Mouse (Mus musculus): ENCODE measurements at regions not wholly inside any gene's neighbourhood (a gene's known extent, or its start where the extent isn't known, plus 50 kb on each side); places are given as distances from the start of the nearest gene placed in this dataset.

DNA sequence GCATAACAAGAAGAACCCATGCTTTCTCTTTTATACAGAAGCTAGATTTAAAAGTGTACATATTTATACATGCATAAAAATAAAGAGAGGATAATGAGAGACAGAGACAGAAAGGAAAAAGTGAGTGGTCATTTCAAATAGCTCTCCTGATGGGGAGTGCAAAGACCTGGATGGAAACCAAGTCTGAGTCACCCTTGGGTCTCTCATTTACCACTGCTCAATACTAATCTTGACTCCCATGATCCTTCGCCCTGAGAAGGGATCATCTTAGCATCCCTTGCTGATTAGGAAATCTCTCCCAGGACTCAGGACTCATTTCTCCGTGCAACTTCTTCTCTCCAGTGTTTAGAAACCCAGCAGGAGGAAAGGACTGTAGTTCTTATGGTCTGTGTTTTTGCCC, 386.9 kb upstream of the Dynlrb2 start:
- 47% methylated on average over 2 of the region's 2 CpGs for WGBS (ENCODE audit: insufficient replicate concordance)
- Histone ChIP-seq H3K4me1 (replicated peaks) (no peaks in the 10 kb centered on the region), H3K4me2 (no peak overlapping the region), H3K4me3 (replicated peaks) (no peak overlapping the region), H3K9me3 (replicated peaks) (no peaks in the 10 kb centered on the region), H3K27ac (replicated peaks) (no peak overlapping the region), H3K36me3 (replicated peaks) (no peaks in the 10 kb centered on the region), H3K9ac (no peak overlapping the region), H3K27me3 (no peaks in the 10 kb centered on the region)
- no peak for ATAC-seq (ENCODE audit: insufficient read depth)

DNA sequence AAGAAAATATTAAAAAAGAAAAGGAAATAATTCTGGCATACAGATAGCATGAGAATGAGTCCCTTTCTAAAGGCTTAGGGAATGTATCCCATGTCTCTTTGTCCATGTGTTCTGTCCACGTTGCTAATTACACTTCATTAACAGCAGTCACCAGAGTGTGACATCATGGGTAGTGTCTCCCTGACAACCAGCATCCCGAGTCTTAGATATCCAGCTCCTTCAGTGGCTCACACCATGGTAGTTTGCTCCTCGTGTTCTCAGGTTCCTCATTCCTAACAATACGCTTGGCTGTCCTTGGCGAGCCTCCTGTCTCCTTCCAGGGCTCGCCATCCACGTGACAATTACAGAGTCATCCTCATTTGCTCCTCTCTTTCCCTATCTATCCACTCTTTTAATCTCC, 388.1 kb upstream of the Dynlrb2 start:
- no peak for ATAC-seq (ENCODE audit: insufficient read depth)
- H3K9me3 ChIP-seq (replicated peaks) = no peaks in the 10 kb centered on the region
- H3K9ac ChIP-seq = no peak overlapping the region
- no peak overlapping the region for H3K27ac ChIP-seq (replicated peaks)
- H3K4me3 ChIP-seq (replicated peaks) = no peak overlapping the region
- H3K4me1 ChIP-seq (replicated peaks) = no peaks in the 10 kb centered on the region
- H3K36me3 ChIP-seq (replicated peaks) = no peaks in the 10 kb centered on the region
- H3K27me3 ChIP-seq = no peaks in the 10 kb centered on the region
- 51% methylated on average over 7 of the region's 7 CpGs for WGBS (ENCODE audit: insufficient replicate concordance)
- H3K4me2 ChIP-seq = no peak overlapping the region

DNA sequence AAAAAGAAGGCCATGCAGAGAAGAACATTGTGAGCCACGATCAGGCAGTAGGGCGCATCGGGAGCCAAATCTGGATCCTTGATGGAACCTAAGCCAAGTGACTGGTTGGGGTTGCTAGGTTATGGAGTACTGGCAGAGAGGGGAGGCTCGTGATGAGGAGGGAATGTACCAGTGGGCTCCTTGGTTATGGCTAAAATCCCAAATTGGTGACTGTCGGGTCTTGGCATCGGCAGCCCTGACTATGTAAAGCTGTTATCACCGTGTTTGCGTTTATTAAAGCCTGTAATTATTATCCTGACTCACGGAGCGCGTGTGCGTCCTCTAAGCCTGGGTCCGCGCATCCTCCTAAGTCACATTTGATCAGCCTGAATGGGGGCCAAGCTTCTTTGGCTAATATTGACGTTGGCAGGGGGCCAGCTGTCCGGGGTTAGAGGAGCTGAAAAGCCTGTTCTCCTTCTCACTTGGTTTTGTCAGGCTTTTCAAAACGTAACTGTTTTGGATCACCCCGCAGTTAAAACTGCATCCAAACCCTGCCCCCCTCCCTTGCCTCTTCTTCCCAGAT, 388.9 kb upstream of the Dynlrb2 start:
- no peak overlapping the region for H3K4me3 ChIP-seq (replicated peaks)
- no peaks in the 10 kb centered on the region for H3K9me3 ChIP-seq (replicated peaks)
- no peak overlapping the region for H3K27ac ChIP-seq (replicated peaks)
- 60% methylated on average over 18 of the region's 18 CpGs for WGBS (ENCODE audit: insufficient replicate concordance)
- H3K27me3 ChIP-seq = no peaks in the 10 kb centered on the region
- H3K9ac ChIP-seq = no peak overlapping the region
- ATAC-seq (ENCODE audit: insufficient read depth) = no peak
- no peaks in the 10 kb centered on the region for H3K4me1 ChIP-seq (replicated peaks)
- no peak overlapping the region for H3K4me2 ChIP-seq
- H3K36me3 ChIP-seq (replicated peaks) = no peaks in the 10 kb centered on the region

DNA sequence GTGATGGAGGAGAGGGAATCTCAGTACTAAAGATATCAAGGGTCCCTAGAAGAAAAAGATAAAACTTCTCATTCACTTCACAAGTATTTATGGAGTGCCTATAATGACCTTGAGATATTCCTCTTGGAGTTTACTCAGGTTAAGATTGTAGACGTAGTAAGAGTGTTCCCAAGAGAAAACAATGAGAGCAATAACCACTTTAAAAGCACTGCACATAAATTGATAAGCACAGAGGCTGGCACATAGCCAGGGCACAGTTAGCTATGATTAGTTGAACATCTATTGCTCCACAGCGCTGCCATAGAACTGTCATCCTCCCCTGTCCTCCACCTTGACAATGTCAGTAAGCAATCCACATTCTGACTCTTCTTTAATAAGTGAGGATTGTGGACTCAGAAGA, 389.8 kb upstream of the Dynlrb2 start:
- Histone ChIP-seq H3K4me1 (replicated peaks) (no peaks in the 10 kb centered on the region), H3K36me3 (replicated peaks) (no peaks in the 10 kb centered on the region), H3K27ac (replicated peaks) (no peak overlapping the region), H3K4me2 (no peak overlapping the region), H3K4me3 (replicated peaks) (no peak overlapping the region), H3K9me3 (replicated peaks) (no peaks in the 10 kb centered on the region), H3K9ac (no peak overlapping the region), H3K27me3 (no peaks in the 10 kb centered on the region)
- no peak for ATAC-seq (ENCODE audit: insufficient read depth)
- 59% methylated on average over 2 of the region's 2 CpGs for WGBS (ENCODE audit: insufficient replicate concordance)

DNA sequence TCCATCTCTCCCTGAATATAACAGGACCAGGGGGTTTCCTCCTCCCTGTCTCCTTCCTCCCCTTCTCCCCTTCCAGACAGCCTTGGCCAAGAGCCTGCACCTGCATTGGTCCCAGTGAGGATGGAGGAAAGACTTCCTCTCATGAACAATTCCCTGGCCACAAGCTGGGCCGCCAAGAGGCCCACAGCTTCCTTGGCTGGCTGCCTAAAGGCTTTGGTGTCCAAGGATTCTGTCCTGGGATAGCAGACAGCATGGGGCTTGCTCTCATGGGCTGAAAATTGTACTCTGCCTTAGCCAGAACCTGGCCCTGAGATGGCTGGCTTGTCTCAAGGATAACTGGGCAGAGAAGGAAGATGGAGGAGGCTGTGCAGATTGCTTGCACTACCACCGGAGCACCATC, 390.3 kb upstream of the Dynlrb2 start:
- H3K4me1 ChIP-seq (replicated peaks) = no peaks in the 10 kb centered on the region
- no peaks in the 10 kb centered on the region for H3K9me3 ChIP-seq (replicated peaks)
- no peak overlapping the region for H3K27ac ChIP-seq (replicated peaks)
- no peak overlapping the region for H3K4me3 ChIP-seq (replicated peaks)
- H3K27me3 ChIP-seq = no peaks in the 10 kb centered on the region
- WGBS (ENCODE audit: insufficient replicate concordance) = 65% methylated on average over 2 of the region's 2 CpGs
- no peak overlapping the region for H3K4me2 ChIP-seq
- no peaks in the 10 kb centered on the region for H3K36me3 ChIP-seq (replicated peaks)
- no peak for ATAC-seq (ENCODE audit: insufficient read depth)
- H3K9ac ChIP-seq = no peak overlapping the region

DNA sequence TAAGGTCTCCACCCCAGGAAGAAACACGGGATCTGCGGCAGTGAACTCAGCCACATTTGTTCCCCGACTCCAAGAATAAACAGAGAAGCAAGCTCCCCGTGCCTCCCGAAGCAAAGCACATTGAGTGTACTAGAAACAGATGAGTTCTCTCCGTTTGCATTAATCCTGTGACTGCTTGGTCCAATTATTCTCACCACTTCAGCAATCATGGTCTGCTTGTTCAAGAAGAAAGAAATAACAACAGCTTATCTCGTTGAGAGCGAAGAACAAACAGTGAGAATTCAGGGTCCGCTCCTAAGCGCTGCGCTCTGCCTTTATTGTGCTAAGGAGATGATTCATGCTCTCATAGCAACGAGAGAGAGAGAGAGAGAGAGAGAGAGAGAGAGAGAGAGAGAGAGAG, 393.6 kb upstream of the Dynlrb2 start:
- no peak for ATAC-seq (ENCODE audit: insufficient read depth)
- whole genome bisulfite sequencing (ENCODE audit: insufficient replicate concordance) = 56% methylated on average over 12 of the region's 12 CpGs
- Histone ChIP-seq H3K9me3 (replicated peaks) (no peaks in the 10 kb centered on the region), H3K4me1 (replicated peaks) (no peaks in the 10 kb centered on the region), H3K27ac (replicated peaks) (no peak overlapping the region), H3K4me2 (no peak overlapping the region), H3K4me3 (replicated peaks) (no peak overlapping the region), H3K9ac (no peak overlapping the region), H3K27me3 (no peaks in the 10 kb centered on the region), H3K36me3 (replicated peaks) (no peaks in the 10 kb centered on the region)

DNA sequence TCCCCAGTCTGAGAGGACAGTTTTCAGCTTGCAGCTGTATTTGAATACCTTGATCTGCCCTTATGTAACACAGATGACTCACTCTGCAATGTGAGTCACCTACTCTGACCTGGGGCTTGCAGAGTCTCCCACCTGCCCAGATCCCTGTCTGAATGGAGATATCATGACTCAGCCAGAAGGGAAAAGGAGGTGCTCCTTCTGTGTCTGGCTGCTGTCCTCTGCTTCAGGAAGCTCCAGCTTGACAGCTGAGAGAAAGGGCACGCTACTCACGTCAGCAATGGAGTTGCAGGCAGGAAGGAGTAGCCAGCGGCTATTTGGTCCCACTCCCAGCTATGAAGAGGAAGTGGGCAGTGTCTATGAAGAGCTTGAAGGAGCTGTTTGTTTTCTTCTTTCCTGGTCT, 389.1 kb upstream of the Maf start:
- H3K27me3 ChIP-seq = no peaks in the 10 kb centered on the region
- H3K4me2 ChIP-seq = no peak overlapping the region
- ATAC-seq (ENCODE audit: insufficient read depth) = no peak
- 14% methylated on average over 3 of the region's 3 CpGs for WGBS (ENCODE audit: insufficient replicate concordance)
- H3K9me3 ChIP-seq (replicated peaks) = no peaks in the 10 kb centered on the region
- no peak overlapping the region for H3K27ac ChIP-seq (replicated peaks)
- no peak overlapping the region for H3K9ac ChIP-seq
- no peaks in the 10 kb centered on the region for H3K4me1 ChIP-seq (replicated peaks)
- no peaks in the 10 kb centered on the region for H3K36me3 ChIP-seq (replicated peaks)
- no peak overlapping the region for H3K4me3 ChIP-seq (replicated peaks)

DNA sequence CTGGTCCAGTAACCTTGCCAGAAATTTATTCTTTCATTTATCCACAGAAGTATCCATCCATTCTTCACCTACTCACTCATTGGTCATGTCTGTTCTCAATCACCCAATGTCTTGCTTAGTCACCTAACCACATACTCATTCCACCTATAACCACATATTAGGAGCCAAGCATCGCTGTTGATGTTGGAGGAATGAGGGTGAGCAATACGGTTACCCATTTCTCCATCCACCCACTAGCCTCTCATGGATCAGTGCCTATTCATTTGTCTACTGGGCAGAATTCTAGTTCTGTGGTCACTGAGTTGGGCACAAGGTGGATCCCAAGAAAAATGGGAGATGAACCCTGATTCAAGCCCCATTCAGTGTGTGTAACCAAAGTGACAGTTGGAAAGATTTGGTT, 375.6 kb upstream of the Maf start:
- H3K36me3 ChIP-seq (replicated peaks) = no peaks in the 10 kb centered on the region
- 59% methylated on average over 2 of the region's 2 CpGs for WGBS (ENCODE audit: insufficient replicate concordance)

DNA sequence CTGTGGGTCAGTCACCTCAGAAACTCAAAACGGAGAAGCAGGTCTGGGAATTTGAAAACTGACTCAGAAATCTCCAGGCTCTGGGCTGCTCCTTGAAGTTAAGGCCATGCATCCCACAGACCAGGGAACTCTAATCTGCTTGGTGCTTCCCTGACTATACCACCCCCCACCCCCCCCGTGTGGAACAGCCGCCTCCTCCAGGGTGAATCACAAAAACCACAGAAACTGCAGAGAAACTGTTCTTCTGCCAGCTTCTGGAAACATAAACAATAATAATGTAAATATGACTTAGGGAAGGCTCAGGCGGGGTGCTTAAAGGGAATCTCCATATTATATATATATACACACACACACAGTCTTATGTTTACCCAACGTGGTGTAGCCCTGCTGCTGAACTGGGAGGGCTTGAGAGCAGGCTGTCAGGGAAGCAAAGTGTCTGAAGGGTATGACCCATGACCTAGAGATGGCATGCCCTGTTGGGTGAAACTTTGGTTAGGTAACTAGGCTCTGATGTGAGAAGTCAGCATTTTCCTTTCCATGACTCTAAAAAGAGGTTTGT, 371.3 kb upstream of the Maf start:
- no peak for ATAC-seq (ENCODE audit: insufficient read depth)
- no peak overlapping the region for H3K27ac ChIP-seq (replicated peaks)

More for the DNA sequence above, 375.6 kb upstream of the Maf start:
- H3K4me3 ChIP-seq (replicated peaks) = no peak overlapping the region
- no peak overlapping the region for H3K9ac ChIP-seq
- ATAC-seq (ENCODE audit: insufficient read depth) = no peak
- H3K27me3 ChIP-seq = no peaks in the 10 kb centered on the region
- H3K4me1 ChIP-seq (replicated peaks) = no peaks in the 10 kb centered on the region
- no peaks in the 10 kb centered on the region for H3K9me3 ChIP-seq (replicated peaks)
- H3K4me2 ChIP-seq = no peak overlapping the region
- H3K27ac ChIP-seq (replicated peaks) = no peak overlapping the region

DNA sequence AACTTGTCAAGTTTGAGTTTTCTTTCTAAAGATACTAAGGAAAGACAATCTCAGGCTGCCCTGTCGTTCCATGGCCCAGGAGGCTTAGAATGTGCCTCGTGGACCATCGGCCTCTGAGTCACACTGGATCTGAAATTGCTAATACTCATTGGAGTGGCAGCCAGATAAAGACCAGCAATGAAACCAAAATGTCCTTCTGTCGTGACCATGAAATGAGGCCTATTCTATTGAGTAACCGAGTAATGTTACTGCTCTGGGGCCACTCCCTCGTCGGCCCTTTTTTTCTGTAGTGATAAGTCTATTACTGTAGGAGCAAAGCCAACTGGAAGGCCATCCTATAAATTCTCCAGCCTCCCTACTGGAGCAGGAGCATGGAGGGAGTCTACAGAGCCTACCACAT, 363.9 kb upstream of the Maf start:
- Histone ChIP-seq H3K27me3 (no peaks in the 10 kb centered on the region), H3K36me3 (replicated peaks) (no peaks in the 10 kb centered on the region), H3K27ac (replicated peaks) (no peak overlapping the region), H3K9me3 (replicated peaks) (no peaks in the 10 kb centered on the region), H3K4me3 (replicated peaks) (no peak overlapping the region), H3K4me1 (replicated peaks) (no peaks in the 10 kb centered on the region), H3K9ac (no peak overlapping the region), H3K4me2 (no peak overlapping the region)
- no peak for ATAC-seq (ENCODE audit: insufficient read depth)
- 66% methylated on average over 7 of the region's 7 CpGs for WGBS (ENCODE audit: insufficient replicate concordance)

More for the DNA sequence above, 371.3 kb upstream of the Maf start:
- 51% methylated on average over 5 of the region's 5 CpGs for WGBS (ENCODE audit: insufficient replicate concordance)
- Histone ChIP-seq H3K4me3 (replicated peaks) (no peak overlapping the region), H3K4me2 (no peak overlapping the region), H3K4me1 (replicated peaks) (no peaks in the 10 kb centered on the region), H3K9me3 (replicated peaks) (no peaks in the 10 kb centered on the region), H3K36me3 (replicated peaks) (no peaks in the 10 kb centered on the region), H3K27me3 (no peaks in the 10 kb centered on the region), H3K9ac (no peak overlapping the region)

DNA sequence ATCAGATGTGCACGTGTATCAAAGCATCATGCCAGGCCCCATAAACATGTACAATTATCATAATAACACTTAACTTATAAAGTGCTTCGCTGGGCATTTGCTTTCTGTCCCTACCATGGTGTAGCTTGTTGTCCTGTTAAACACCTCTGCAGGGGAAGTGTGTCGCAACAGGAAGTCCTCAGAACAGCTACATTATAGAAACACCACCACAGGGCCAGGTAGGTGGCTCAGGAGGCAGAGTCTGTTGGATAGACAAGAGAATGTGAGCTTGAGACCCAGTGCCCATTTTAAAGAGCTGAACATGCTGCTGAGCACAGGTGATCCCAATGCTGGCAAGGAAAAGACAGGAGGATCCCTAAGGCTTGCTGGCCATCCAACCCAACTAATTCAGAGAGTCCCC, 361.9 kb upstream of the Maf start:
- no peaks in the 10 kb centered on the region for H3K27me3 ChIP-seq
- H3K27ac ChIP-seq (replicated peaks) = no peak overlapping the region
- no peak overlapping the region for H3K9ac ChIP-seq
- no peak for ATAC-seq (ENCODE audit: insufficient read depth)
- H3K4me1 ChIP-seq (replicated peaks) = no peaks in the 10 kb centered on the region
- no peak overlapping the region for H3K4me3 ChIP-seq (replicated peaks)
- 43% methylated on average over 3 of the region's 3 CpGs for whole genome bisulfite sequencing (ENCODE audit: insufficient replicate concordance)
- no peaks in the 10 kb centered on the region for H3K36me3 ChIP-seq (replicated peaks)
- no peaks in the 10 kb centered on the region for H3K9me3 ChIP-seq (replicated peaks)
- no peak overlapping the region for H3K4me2 ChIP-seq

DNA sequence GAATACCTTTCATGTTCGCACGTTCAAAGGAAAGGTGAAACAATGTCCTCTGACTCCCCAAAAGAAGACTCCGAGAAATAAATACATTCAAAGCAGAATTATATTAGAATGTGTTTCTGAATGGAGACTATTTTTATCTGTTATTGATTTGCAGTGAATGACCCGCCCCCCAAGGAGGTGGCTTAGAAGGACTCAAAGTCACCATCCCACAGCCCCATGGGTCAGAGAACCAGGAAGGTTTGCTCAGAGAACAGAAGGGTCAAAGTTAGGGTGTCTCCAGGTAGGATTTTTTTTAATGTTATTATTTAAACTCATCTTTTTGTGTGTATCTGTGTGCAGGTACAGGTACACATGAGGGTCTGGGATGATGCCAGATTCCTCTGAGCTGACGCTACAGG, 360.4 kb upstream of the Maf start:
- Histone ChIP-seq H3K4me1 (replicated peaks) (no peaks in the 10 kb centered on the region), H3K4me2 (no peak overlapping the region), H3K9ac (no peak overlapping the region), H3K36me3 (replicated peaks) (no peaks in the 10 kb centered on the region), H3K9me3 (replicated peaks) (no peaks in the 10 kb centered on the region), H3K27ac (replicated peaks) (no peak overlapping the region), H3K4me3 (replicated peaks) (no peak overlapping the region), H3K27me3 (no peaks in the 10 kb centered on the region)
- WGBS (ENCODE audit: insufficient replicate concordance) = 69% methylated on average over 5 of the region's 5 CpGs
- ATAC-seq (ENCODE audit: insufficient read depth) = no peak

All from liver, embryonic 15.5 days (tissue).